Mouse (Mus musculus) lung, postnatal 0 days (tissue): Measurements from ENCODE around the gene Crb2. TPM values are rescaled to one million over a fixed set of nuclear protein-coding genes. Genes with fewer than 3 reads are reported as not detected.

Experiments
- ATAC-seq: fragments of 200-750 bp; cut with Nextera tagmentation; 2 replicates; pipeline ENCODE4 v1.8.0; 2017; ENCODE audit warnings: moderate library complexity
- DNase-seq: peaks from one replicate; pipeline ENCODE4 v3.0.0-alpha.2; 2016; ENCODE audit warnings: low spot score
- H3K27ac ChIP-seq: fragments of 300-500 bp; sonication (generic); 2 replicates; pipeline ENCODE4 v1.5.1; 2014; ENCODE audit warnings: antibody characterized with exemption, mild to moderate bottlenecking, low read length, mixed read lengths
- H3K27me3 ChIP-seq: fragments of 300-500 bp; sonication (generic); replicated peaks from 2 replicates; pipeline ENCODE4 v1.6.1; 2014; ENCODE audit warnings: low read length, mixed read lengths; ENCODE audit not compliant: insufficient read depth
- H3K36me3 ChIP-seq: fragments of 300-500 bp; sonication (generic); 2 replicates; pipeline ENCODE4 v1.6.1; 2014; ENCODE audit warnings: low read length, mixed read lengths; ENCODE audit not compliant: insufficient read depth
- H3K4me1 ChIP-seq: fragments of 300-500 bp; sonication (generic); 2 replicates; pipeline ENCODE4 v1.6.1; 2014; ENCODE audit warnings: antibody characterized with exemption, low read depth, low read length, mixed read lengths; ENCODE audit not compliant: insufficient read depth
- H3K4me2 ChIP-seq: fragments of 300-500 bp; sonication (generic); replicated peaks from 2 replicates; pipeline ENCODE4 v1.6.1; 2014; ENCODE audit warnings: low read depth, mild to moderate bottlenecking, low read length, moderate library complexity, mixed read lengths
- H3K4me3 ChIP-seq: fragments of 300-500 bp; sonication (generic); 2 replicates; pipeline ENCODE4 v1.5.1; 2014; ENCODE audit warnings: low read depth, low read length
- H3K9ac ChIP-seq: fragments of 300-500 bp; sonication (generic); replicated peaks from 2 replicates; pipeline ENCODE4 v1.6.1; 2014; ENCODE audit warnings: low read depth, mild to moderate bottlenecking
- H3K9me3 ChIP-seq: fragments of 300-500 bp; sonication (generic); 2 replicates; pipeline ENCODE4 v1.6.1; 2016; ENCODE audit warnings: low read length, mixed read lengths
- CTCF ChIP-seq: IDR thresholded peaks from 2 replicates; pipeline ENCODE4 v1.5.1; 2016; ENCODE audit warnings: antibody characterized with exemption, mild to moderate bottlenecking
- EP300 ChIP-seq: IDR thresholded peaks from 2 replicates; pipeline ENCODE4 v1.6.1; 2016; ENCODE audit warnings: antibody characterized with exemption, mild to moderate bottlenecking, control low read depth
- WGBS: fragments of 180-500 bp; shearing (Covaris S2); extraction: QIAGEN DNeasy Blood & Tissue Kit; methylation state at CpG from one replicate; pipeline ENCODE4 v1.1.7; 2014; 5-methylcytosine and 5-hydroxymethylcytosine counted together
- polyA plus RNA-seq: library from polyadenylated mRNA; unstranded; fragments of >200 nt; fragmentation: Nextera tagmentation; extraction: Ambion mirVana; gene quantifications from 2 replicates; pipeline ENCODE4 v1.2.1, GENCODE M21; 2015

The Crb2 gene
- polyA plus RNA-seq, 1 experiment from 2014 or later, result 0.39 TPM

- Histone ChIP-seq H3K4me2 (no peak overlapping the region), H3K9ac (no peak overlapping the region), H3K9me3 (no peaks in the 10 kb centered on the region), H3K4me3 (no peak overlapping the region), H3K36me3 (no peaks in the 10 kb centered on the region), H3K27me3 (0 out of 2 replicates have a peak, but pooled peaks cover 3% of the 10 kb centered on the region), H3K4me1 (no peaks in the 10 kb centered on the region; the same call in 1 of the 2 replicates), H3K27ac (no peak overlapping the region)
- TF ChIP-seq EP300, result no peak
- TF ChIP-seq CTCF, result no peak
- DNase-seq (no peak), ATAC-seq (no peak)
- 31% methylated on average over 3 of the region's 3 CpGs for WGBS
Observed at GRCm38 (mm10) chr2:37781421-37781820, 5.4 kb downstream of the Crb2 start.

- WGBS, result 26% methylated on average over 7 of the region's 7 CpGs
- Histone ChIP-seq H3K4me3 (no peak overlapping the region), H3K4me1 (no peaks in the 10 kb centered on the region), H3K27ac (no peak overlapping the region), H3K36me3 (no peaks in the 10 kb centered on the region), H3K4me2 (no peak overlapping the region), H3K27me3 (0 out of 2 replicates have a peak, but pooled peaks cover 7% of the 10 kb centered on the region), H3K9me3 (no peaks in the 10 kb centered on the region), H3K9ac (no peak overlapping the region)
- ATAC-seq, result no peak
- no peak for TF ChIP-seq EP300
- TF ChIP-seq CTCF, result no peak
- DNase-seq, result no peak
Observed at GRCm38 (mm10) chr2:37782002-37782401, 6.0 kb downstream of the Crb2 start.

GRCm38 (mm10) chr2:37784473-37784872, 8.4 kb downstream of the Crb2 start:
- no peaks in the 10 kb centered on the region for H3K36me3 ChIP-seq
- TF ChIP-seq EP300 (no peak), CTCF (no peak)
- DNase-seq (no peak), ATAC-seq (no peak)
- no peak overlapping the region for H3K27ac ChIP-seq
- 0 out of 2 replicates have a peak, but pooled peaks cover 5% of the 10 kb centered on the region for H3K27me3 ChIP-seq
- no peak overlapping the region for H3K4me2 ChIP-seq
- 56% methylated on average over 5 of the region's 5 CpGs for WGBS
- no peaks in the 10 kb centered on the region for H3K9me3 ChIP-seq
- no peak overlapping the region for H3K4me3 ChIP-seq
- no peak overlapping the region for H3K9ac ChIP-seq
- H3K4me1 ChIP-seq, result no peaks in the 10 kb centered on the region

GRCm38 (mm10) chr2:37786461-37786860, 10.4 kb downstream of the Crb2 start:
- no peak overlapping the region for H3K9ac ChIP-seq
- 0 out of 2 replicates have a peak overlapping the region, but pooled peaks have one; percentile 3 for H3K4me3 ChIP-seq
- no peak for ATAC-seq
- H3K9me3 ChIP-seq, result no peaks in the 10 kb centered on the region
- H3K36me3 ChIP-seq, result no peaks in the 10 kb centered on the region
- no peak for DNase-seq
- TF ChIP-seq CTCF, result no peak
- no peak for TF ChIP-seq EP300
- peak overlapping the region; percentile 48 for H3K4me2 ChIP-seq
- H3K27ac ChIP-seq, result no peak overlapping the region
- no peaks in the 10 kb centered on the region for H3K4me1 ChIP-seq
- WGBS, result 12% methylated on average over 45 of the region's 52 CpGs
- 0 out of 2 replicates have a peak, but pooled peaks cover 5% of the 10 kb centered on the region for H3K27me3 ChIP-seq

- TF ChIP-seq CTCF, result no peak; the same call in 1 of the 2 replicates
- TF ChIP-seq EP300, result no peak
- Histone ChIP-seq H3K9me3 (no peaks in the 10 kb centered on the region), H3K9ac (no peak overlapping the region), H3K4me1 (no peaks in the 10 kb centered on the region), H3K4me3 (no peak overlapping the region), H3K27me3 (0 out of 2 replicates have a peak, but pooled peaks cover 6% of the 10 kb centered on the region), H3K27ac (no peak overlapping the region), H3K36me3 (no peaks in the 10 kb centered on the region), H3K4me2 (no peak overlapping the region)
- DNase-seq (peak; percentile 62), ATAC-seq (peak; percentile 65)
- 44% methylated on average over 7 of the region's 7 CpGs for WGBS
Observed at GRCm38 (mm10) chr2:37788176-37788962, 12.3 kb downstream of the Crb2 start.

GRCm38 (mm10) chr2:37789029-37789428, 13.0 kb downstream of the Crb2 start:
- H3K27ac ChIP-seq, result no peak overlapping the region
- WGBS, result 89% methylated on average over 5 of the region's 5 CpGs

More at GRCm38 (mm10) chr2:37789029-37789428, 13.0 kb downstream of the Crb2 start:
- H3K27me3 ChIP-seq, result 0 out of 2 replicates have a peak, but pooled peaks cover 10% of the 10 kb centered on the region
- no peak overlapping the region for H3K4me2 ChIP-seq
- H3K9ac ChIP-seq, result no peak overlapping the region
- no peaks in the 10 kb centered on the region for H3K36me3 ChIP-seq
- no peak for TF ChIP-seq EP300
- no peak for TF ChIP-seq CTCF
- no peaks in the 10 kb centered on the region for H3K4me1 ChIP-seq
- H3K9me3 ChIP-seq, result no peaks in the 10 kb centered on the region
- ATAC-seq, result no peak
- H3K4me3 ChIP-seq, result no peak overlapping the region
- no peak for DNase-seq
